Mouse (Mus musculus) effector memory CD4-positive, alpha-beta T cell, adult 7 months (primary cell): ENCODE data around the gene Pkp1. TPM values are rescaled to one million over a fixed set of nuclear protein-coding genes. Genes with fewer than 3 reads are reported as not detected.

Source experiments
- polyA plus RNA-seq: library from polyadenylated mRNA; unstranded; fragments of 100-300 nt; shearing (Covaris generic); gene quantifications from one replicate; pipeline ENCODE4 v1.2.1, GENCODE M21; 2017

Pkp1 gene
- polyA plus RNA-seq, result not detected

DNA sequence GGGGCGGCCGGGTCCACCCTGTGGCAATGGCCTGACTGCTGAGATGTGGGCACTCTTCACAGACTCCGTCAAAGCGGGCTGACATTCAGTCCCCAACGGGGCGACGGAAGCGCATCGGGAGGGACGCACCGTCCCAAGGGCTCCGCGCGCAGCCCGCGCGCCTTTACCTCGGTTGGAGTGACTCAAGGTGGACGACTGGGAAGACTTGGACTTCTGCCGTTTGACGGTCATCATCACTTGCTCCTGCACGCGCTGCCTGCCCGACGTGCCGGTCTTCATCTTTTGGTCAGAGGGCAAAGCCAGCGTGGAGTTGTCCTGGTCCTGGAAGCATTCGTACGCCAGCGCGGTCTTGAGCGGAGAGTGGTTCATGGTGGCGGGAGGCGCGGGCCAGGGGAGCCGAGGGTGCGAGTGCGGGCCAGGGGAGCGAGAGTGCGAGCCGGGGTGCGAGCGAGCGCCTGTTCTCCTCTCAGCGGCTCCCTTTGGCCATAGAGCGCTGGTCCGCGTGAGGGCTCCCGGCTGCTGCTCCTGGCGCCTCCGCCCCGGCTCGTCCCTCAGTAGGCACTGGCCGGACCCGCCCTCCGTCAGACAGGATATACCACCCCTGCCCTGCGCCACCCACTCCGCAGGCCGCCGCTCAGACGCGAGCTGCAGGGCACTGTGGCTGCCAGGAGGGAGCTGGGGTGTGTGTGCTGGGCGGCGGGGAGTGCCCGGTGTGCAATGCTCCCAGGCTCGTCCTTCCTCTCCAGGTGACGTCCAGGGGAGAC lies at the start of gene Pkp1:
TSS of gene Pkp1 (minus strand) at position 564 of the 764 bp plus-strand sequence.

DNA sequence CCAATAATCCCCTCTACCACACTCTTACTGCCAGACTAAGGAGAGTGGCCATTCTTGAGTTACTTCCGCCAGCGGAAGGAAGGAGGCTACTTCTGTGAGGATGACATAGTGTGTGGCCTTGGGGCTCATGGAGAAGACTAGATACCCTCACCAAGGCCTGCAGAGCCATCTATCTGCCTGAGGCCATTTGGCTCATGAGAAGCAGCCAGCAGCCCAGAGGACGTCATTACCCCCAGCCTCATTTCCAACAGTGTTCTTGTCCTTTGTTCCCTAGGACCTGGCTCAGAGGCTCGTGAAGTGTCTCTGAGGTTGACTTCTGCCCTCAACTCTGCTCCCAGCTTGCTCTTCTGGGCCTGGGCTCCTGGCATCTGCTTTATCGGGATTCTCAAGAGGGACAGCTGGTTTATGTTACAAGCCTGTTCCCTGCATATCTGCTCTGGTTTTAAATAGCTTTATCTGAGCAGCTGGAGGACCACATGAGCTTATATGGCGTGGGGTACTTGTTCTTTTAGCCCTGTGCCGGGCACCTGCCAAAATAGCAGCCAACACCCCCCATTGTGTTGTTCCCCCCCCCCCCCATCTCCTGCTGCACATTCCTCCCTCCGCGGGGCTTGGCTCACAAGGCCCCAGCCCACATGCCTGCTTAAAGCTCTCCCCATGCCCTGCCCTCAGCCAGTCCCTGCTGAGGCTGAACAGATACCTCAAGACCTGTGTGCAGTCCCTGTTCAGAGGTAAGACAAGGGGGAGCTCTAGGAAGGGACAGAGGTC lies 83.1 kb downstream of the Pkp1 start, which contains the start of gene Tnnt2:
TSS of gene Tnnt2 (plus strand) at position 639 of the 768 bp plus-strand sequence.

Other genes starting within 250 kb of the Pkp1 start
- gene Csrp1, start 199.1 kb downstream of the Pkp1 start, polyA plus RNA-seq, result 75.1 TPM
- gene Phlda3, start 153.1 kb downstream of the Pkp1 start, polyA plus RNA-seq, result 2.6 TPM
- 0.38 TPM for gene Tnni1, start 139.8 kb downstream of the Pkp1 start, polyA plus RNA-seq
- not detected for gene Lad1, start 100.6 kb downstream of the Pkp1 start, polyA plus RNA-seq
- 0.11 TPM for gene Tnnt2, start 82.9 kb downstream of the Pkp1 start, polyA plus RNA-seq
- not detected for gene Igfn1, start 87.1 kb upstream of the Pkp1 start, polyA plus RNA-seq
- gene Tmem9, start 88.9 kb upstream of the Pkp1 start, polyA plus RNA-seq, result 15.1 TPM
- not detected for gene Ascl5, start 131.6 kb upstream of the Pkp1 start, polyA plus RNA-seq
- gene Cacna1s, start 133.5 kb upstream of the Pkp1 start, polyA plus RNA-seq, result not detected
- gene Kif21b, start 212.2 kb upstream of the Pkp1 start, polyA plus RNA-seq, result 28.1 TPM